Mouse (Mus musculus) adrenal gland, adult 8-10 months (tissue): ENCODE data around the gene Kin. TPM values are rescaled to one million over a fixed set of nuclear protein-coding genes. Genes with fewer than 3 reads are reported as not detected.

Source experiments
- DNase-seq: peaks from one replicate; pipeline ENCODE4 v3.0.0; 2022
- total RNA-seq, 4 experiments: library from RNA; stranded (reverse); gene quantifications; 2 replicates each; pipeline ENCODE4 v1.2.4; 2022

Kin gene
- total RNA-seq, 4 experiments from 2014 or later, result 12.3 to 18.2 (median 15.6) TPM

- no peak for DNase-seq
These were observed 38.4 kb downstream of the Kin start for GRCm38 (mm10) chr2:10118751-10119150.

- no peak for DNase-seq
These were observed 38.9 kb downstream of the Kin start for GRCm38 (mm10) chr2:10119276-10119675.

GRCm38 (mm10) chr2:10121826-10122225, 41.4 kb downstream of the Kin start:
- no peak for DNase-seq

- no peak for DNase-seq
These were observed 45.7 kb downstream of the Kin start for GRCm38 (mm10) chr2:10126122-10126521.

- no peak for DNase-seq
These were observed 47.1 kb downstream of the Kin start for GRCm38 (mm10) chr2:10127471-10127870.

GRCm38 (mm10) chr2:10128571-10128970, 48.2 kb downstream of the Kin start:
- no peak for DNase-seq

GRCm38 (mm10) chr2:10130341-10130990, 50.1 kb downstream of the Kin start:
- DNase-seq, result no peak

GRCm38 (mm10) chr2:10131296-10131695, 50.9 kb downstream of the Kin start, which contains the start of gene Itih2:
Gene Itih2 (minus strand): TSS chr2:10131396.
- DNase-seq, result no peak

- DNase-seq, result no peak
These were observed 51.7 kb downstream of the Kin start for GRCm38 (mm10) chr2:10132128-10132527.

- DNase-seq, result no peak
These were observed 53.5 kb downstream of the Kin start for GRCm38 (mm10) chr2:10133941-10134340.

GRCm38 (mm10) chr2:10137320-10137719, 56.9 kb downstream of the Kin start:
- DNase-seq, result no peak

- no peak for DNase-seq
These were observed 60.1 kb downstream of the Kin start for GRCm38 (mm10) chr2:10140456-10140855.

Other genes with a start within 250 kb of the Kin start
- gene 4930412O13Rik, start 199.3 kb upstream of the Kin start, total RNA-seq, result 1 to 10 TPM in 3 of 4 experiments, under 1 TPM in 1; 0.78 to 3.3 (median 2.8) TPM
- not detected for gene 9230102O04Rik, start 191.1 kb upstream of the Kin start, total RNA-seq
- 10 to 100 TPM; 22.3 to 43.4 (median 32.2) TPM for gene Gata3, start 190.6 kb upstream of the Kin start, total RNA-seq
- gene Taf3, start 32.0 kb upstream of the Kin start, total RNA-seq, result 10 to 100 TPM; 11.8 to 12.7 (median 12.4) TPM
- 100 to 1,000 TPM; 232 to 390 (median 312) TPM for gene Atp5c1, start 83 bp upstream of the Kin start, total RNA-seq
- gene Itih2, start 50.8 kb downstream of the Kin start, total RNA-seq, result 10 to 100 TPM in 2 of 4 experiments, 1 to 10 TPM in 2; 9.3 to 11.1 (median 10.1) TPM
- 10 to 100 TPM; 25.9 to 65.0 (median 44.1) TPM for gene Itih5, start 73.0 kb downstream of the Kin start, total RNA-seq